Mouse (Mus musculus): ENCODE data around the gene Erp27. TPM values are rescaled to one million over a fixed set of nuclear protein-coding genes. Genes with fewer than 3 reads are reported as not detected.

Erp27 gene
- polyA plus RNA-seq, 1 experiment from 2014 or later = 0.80 TPM

- WGBS = 89% methylated on average over 6 of the region's 6 CpGs
- ATAC-seq (ENCODE audit: extremely low read depth, insufficient number of reproducible peaks, low FRiP score, low TSS enrichment) = no peak
- no peak overlapping the region for H3K4me2 ChIP-seq
- H3K9ac ChIP-seq = no peak overlapping the region
- no peak overlapping the region for H3K27ac ChIP-seq (replicated peaks)
- no peaks in the 10 kb centered on the region for H3K9me3 ChIP-seq
- no peak overlapping the region for H3K4me3 ChIP-seq
- H3K36me3 ChIP-seq = no peaks in the 10 kb centered on the region
- no peaks in the 10 kb centered on the region for H3K27me3 ChIP-seq (replicated peaks)
- H3K4me1 ChIP-seq = peaks cover 13% of the 10 kb centered on the region
Measured at GRCm38 (mm10) chr6:136883961-136884360, 38.0 kb downstream of the Erp27 start.

GRCm38 (mm10) chr6:136883431-136883915 lies 38.5 kb downstream of the Erp27 start:
- Histone ChIP-seq H3K27ac (replicated peaks) (no peak overlapping the region), H3K4me3 (no peak overlapping the region), H3K4me1 (peaks cover 13% of the 10 kb centered on the region), H3K9ac (no peak overlapping the region), H3K36me3 (no peaks in the 10 kb centered on the region), H3K9me3 (no peaks in the 10 kb centered on the region), H3K4me2 (no peak overlapping the region), H3K27me3 (replicated peaks) (no peaks in the 10 kb centered on the region)
- 72% methylated on average over 3 of the region's 3 CpGs for WGBS
- no peak for ATAC-seq (ENCODE audit: extremely low read depth, insufficient number of reproducible peaks, low FRiP score, low TSS enrichment)

GRCm38 (mm10) chr6:136881678-136882077 lies 40.3 kb downstream of the Erp27 start:
- no peaks in the 10 kb centered on the region for H3K36me3 ChIP-seq
- WGBS = 63% methylated on average over 8 of the region's 8 CpGs
- no peak overlapping the region for H3K27ac ChIP-seq (replicated peaks)
- H3K4me3 ChIP-seq = no peak overlapping the region
- no peaks in the 10 kb centered on the region for H3K9me3 ChIP-seq
- H3K27me3 ChIP-seq (replicated peaks) = no peaks in the 10 kb centered on the region
- ATAC-seq (ENCODE audit: extremely low read depth, insufficient number of reproducible peaks, low FRiP score, low TSS enrichment) = no peak
- H3K9ac ChIP-seq = no peak overlapping the region
- H3K4me2 ChIP-seq = no peak overlapping the region
- no peaks in the 10 kb centered on the region for H3K4me1 ChIP-seq

GRCm38 (mm10) chr6:136875670-136876069 lies 46.3 kb downstream of the Erp27 start, which contains the start of gene Mgp:
Gene Mgp, minus strand, starts transcription at chr6:136875823.
- Histone ChIP-seq H3K27ac (replicated peaks) (peak within 1 kb of the TSS; percentile 85), H3K4me3 (peak within 1 kb of the TSS; percentile 55), H3K9ac (peak within 1 kb of the TSS; percentile 85), H3K4me2 (peak within 1 kb of the TSS; percentile 65), H3K4me1 (peaks cover 28% of the 10 kb centered on the region), H3K9me3 (no peaks in the 10 kb centered on the region), H3K27me3 (replicated peaks) (no peaks in the 10 kb centered on the region), H3K36me3 (peaks cover 12% of the 10 kb centered on the region)
- WGBS = 18% methylated on average over 9 of the region's 9 CpGs
- ATAC-seq (ENCODE audit: extremely low read depth, insufficient number of reproducible peaks, low FRiP score, low TSS enrichment) = peak; percentile 35; the same call in 1 of the 2 replicates

GRCm38 (mm10) chr6:136874599-136874998 lies 47.4 kb downstream of the Erp27 start:
- H3K4me2 ChIP-seq = peak overlapping the region; percentile 65
- peak overlapping the region; percentile 55 for H3K4me3 ChIP-seq
- H3K27ac ChIP-seq (replicated peaks) = peak overlapping the region; percentile 75
- peaks cover 12% of the 10 kb centered on the region for H3K36me3 ChIP-seq
- no peak for ATAC-seq (ENCODE audit: extremely low read depth, insufficient number of reproducible peaks, low FRiP score, low TSS enrichment)
- H3K27me3 ChIP-seq (replicated peaks) = no peaks in the 10 kb centered on the region
- H3K4me1 ChIP-seq = peaks cover 28% of the 10 kb centered on the region
- peak overlapping the region; percentile 75 for H3K9ac ChIP-seq
- 16% methylated on average over 8 of the region's 8 CpGs for WGBS
- H3K9me3 ChIP-seq = no peaks in the 10 kb centered on the region

GRCm38 (mm10) chr6:136868921-136869320 lies 53.1 kb downstream of the Erp27 start:
- H3K27ac ChIP-seq (replicated peaks) = no peak overlapping the region

DNA sequence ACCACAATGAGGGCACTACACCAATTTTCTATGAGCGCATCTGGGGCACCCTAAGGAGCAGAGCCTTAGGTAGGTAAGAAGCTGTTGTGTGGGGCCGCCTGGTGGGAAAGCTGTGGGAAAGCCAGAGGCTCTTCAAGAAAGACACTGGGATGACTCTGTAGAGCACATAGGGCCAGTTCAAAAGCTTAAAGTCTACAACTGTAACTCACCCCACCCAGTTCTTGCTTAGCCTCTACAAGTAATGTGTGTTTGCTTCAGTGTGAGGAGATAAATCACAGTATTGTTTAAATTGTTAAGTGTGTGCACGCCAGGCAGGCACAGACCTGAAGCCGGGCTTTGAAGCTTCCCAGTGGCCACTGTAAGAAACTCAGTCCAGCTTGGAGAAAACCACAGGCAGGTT lies 55.8 kb downstream of the Erp27 start:
- Histone ChIP-seq H3K4me1 (peaks cover 4% of the 10 kb centered on the region; the same call in 1 of the 2 replicates), H3K4me2 (no peak overlapping the region), H3K9ac (no peak overlapping the region), H3K27me3 (replicated peaks) (no peaks in the 10 kb centered on the region), H3K27ac (replicated peaks) (no peak overlapping the region), H3K36me3 (no peaks in the 10 kb centered on the region), H3K4me3 (no peak overlapping the region), H3K9me3 (no peaks in the 10 kb centered on the region)
- 78% methylated on average over 4 of the region's 4 CpGs for WGBS
- no peak for ATAC-seq (ENCODE audit: extremely low read depth, insufficient number of reproducible peaks, low FRiP score, low TSS enrichment)

More at GRCm38 (mm10) chr6:136868921-136869320, 53.1 kb downstream of the Erp27 start:
- no peak overlapping the region for H3K4me3 ChIP-seq
- ATAC-seq (ENCODE audit: extremely low read depth, insufficient number of reproducible peaks, low FRiP score, low TSS enrichment) = no peak
- H3K4me1 ChIP-seq = peaks cover 7% of the 10 kb centered on the region; the same call in 1 of the 2 replicates
- WGBS = 67% methylated on average over 5 of the region's 5 CpGs
- no peaks in the 10 kb centered on the region for H3K27me3 ChIP-seq (replicated peaks)
- no peak overlapping the region for H3K4me2 ChIP-seq
- no peaks in the 10 kb centered on the region for H3K9me3 ChIP-seq
- peaks cover 12% of the 10 kb centered on the region for H3K36me3 ChIP-seq
- H3K9ac ChIP-seq = no peak overlapping the region

GRCm38 (mm10) chr6:136865360-136865759 lies 56.6 kb downstream of the Erp27 start:
- Histone ChIP-seq H3K27ac (replicated peaks) (no peak overlapping the region), H3K36me3 (no peaks in the 10 kb centered on the region), H3K4me1 (peaks cover 10% of the 10 kb centered on the region), H3K27me3 (replicated peaks) (no peaks in the 10 kb centered on the region), H3K4me2 (no peak overlapping the region), H3K9me3 (no peaks in the 10 kb centered on the region), H3K4me3 (no peak overlapping the region), H3K9ac (no peak overlapping the region)
- 72% methylated on average over 5 of the region's 5 CpGs for WGBS
- ATAC-seq (ENCODE audit: extremely low read depth, insufficient number of reproducible peaks, low FRiP score, low TSS enrichment) = no peak

DNA sequence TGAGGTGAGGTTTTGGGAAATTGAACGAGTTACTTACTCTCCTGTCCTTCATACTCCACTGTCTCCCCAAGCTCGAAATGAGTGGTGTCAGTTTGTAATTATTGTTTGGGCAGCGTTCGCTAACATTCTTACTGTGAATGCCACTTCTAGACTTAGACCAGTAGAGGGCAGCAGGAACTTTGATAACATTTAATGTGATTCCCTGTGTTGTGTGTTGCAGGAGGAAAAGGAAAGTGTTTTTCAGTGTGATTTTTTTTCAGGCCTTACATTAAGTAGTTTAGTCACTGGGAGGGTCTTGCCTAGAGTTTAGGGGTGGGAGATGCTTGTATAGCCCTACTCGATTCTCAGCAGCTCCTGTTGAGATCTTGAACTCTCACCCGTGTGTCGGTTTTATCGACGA lies 61.0 kb downstream of the Erp27 start:
- Histone ChIP-seq H3K4me3 (no peak overlapping the region), H3K9me3 (no peaks in the 10 kb centered on the region), H3K4me1 (peaks cover 54% of the 10 kb centered on the region), H3K9ac (peak overlapping the region; percentile 74), H3K27ac (replicated peaks) (peak overlapping the region; percentile 97), H3K27me3 (replicated peaks) (no peaks in the 10 kb centered on the region), H3K4me2 (peak overlapping the region; percentile 46), H3K36me3 (no peaks in the 10 kb centered on the region)
- WGBS = 35% methylated on average over 9 of the region's 9 CpGs
- no peak for ATAC-seq (ENCODE audit: extremely low read depth, insufficient number of reproducible peaks, low FRiP score, low TSS enrichment)

- Histone ChIP-seq H3K4me2 (peak overlapping the region; percentile 73), H3K36me3 (0 out of 2 replicates have a peak, but pooled peaks cover 2% of the 10 kb centered on the region), H3K27me3 (replicated peaks) (no peaks in the 10 kb centered on the region), H3K4me1 (peaks cover 75% of the 10 kb centered on the region), H3K4me3 (no peak overlapping the region), H3K27ac (replicated peaks) (peak overlapping the region; percentile 97), H3K9ac (peak overlapping the region; percentile 78), H3K9me3 (no peaks in the 10 kb centered on the region)
- WGBS = 31% methylated on average over 8 of the region's 8 CpGs
- ATAC-seq (ENCODE audit: extremely low read depth, insufficient number of reproducible peaks, low FRiP score, low TSS enrichment) = no peak
Measured at GRCm38 (mm10) chr6:136858420-136858819, 63.6 kb downstream of the Erp27 start.

DNA sequence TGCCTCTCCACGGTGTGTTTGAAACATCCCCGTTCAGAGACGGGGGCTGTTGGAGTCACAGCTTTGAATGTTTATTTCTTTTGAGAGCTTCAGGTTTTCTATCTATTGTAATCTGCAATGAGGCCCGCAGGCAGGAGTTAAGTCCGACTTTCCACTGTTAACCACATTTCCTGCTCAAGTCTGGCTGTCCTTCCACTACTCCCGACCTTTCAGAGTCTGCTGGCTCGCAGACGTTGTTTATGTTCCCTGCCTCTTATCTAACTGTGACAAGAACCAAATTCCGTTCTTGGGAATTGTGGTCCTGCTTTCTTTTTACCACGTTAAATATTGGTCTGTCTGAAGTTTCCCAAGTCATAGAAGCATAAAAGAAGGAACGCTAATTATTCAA lies 64.1 kb downstream of the Erp27 start:
- 4% methylated on average over 11 of the region's 11 CpGs for WGBS
- Histone ChIP-seq H3K36me3 (0 out of 2 replicates have a peak, but pooled peaks cover 2% of the 10 kb centered on the region), H3K4me2 (peak overlapping the region; percentile 73), H3K4me1 (peaks cover 81% of the 10 kb centered on the region), H3K9ac (peak overlapping the region; percentile 78), H3K27me3 (replicated peaks) (no peaks in the 10 kb centered on the region), H3K4me3 (peak overlapping the region; percentile 48), H3K27ac (replicated peaks) (peak overlapping the region; percentile 97), H3K9me3 (no peaks in the 10 kb centered on the region)
- ATAC-seq (ENCODE audit: extremely low read depth, insufficient number of reproducible peaks, low FRiP score, low TSS enrichment) = peak; percentile 40
